ENCODE assay signal across 7 mouse cellular contexts in genomic region chrX:85048141-85049110, GRCm38 (mm10).
DNase-seq lines count a peak whose midpoint lies in the region; ATAC-seq and TF ChIP-seq lines count a peak whose summit lies in the region.

No protein-coding gene starts in this region.

- TF ChIP-seq POLR2A in kidney, adult 2 months (IDR thresholded peaks at IDR 0.05; ENCODE audit: low read depth, low read length) = no peak

- H3K9ac ChIP-seq in embryonic facial prominence, embryonic 12.5 days = peak overlapping the region; percentile 44; the same call in 1 of the 2 replicates
- H3K9ac ChIP-seq in midbrain, embryonic 16.5 days (ENCODE audit: low read depth, low read length) = peak overlapping the region; percentile 66

- peak overlapping the region; percentile 50 for H3K4me3 ChIP-seq in embryonic facial prominence, embryonic 12.5 days
- H3K4me3 ChIP-seq in kidney, adult 2 months (ENCODE audit: insufficient read depth, low read depth, low read length) = peak overlapping the region; percentile 80
- peak overlapping the region; percentile 51 for H3K4me3 ChIP-seq in midbrain, embryonic 16.5 days (ENCODE audit: low read depth, low read length)

- H3K9me3 ChIP-seq in embryonic facial prominence, embryonic 12.5 days = no peaks in the 10 kb centered on the region
- H3K9me3 ChIP-seq in midbrain, embryonic 16.5 days (replicated peaks; ENCODE audit: control insufficient read depth, low read length, poor library complexity, severe bottlenecking) = no peaks in the 10 kb centered on the region

- no peak overlapping the region for H3K27ac ChIP-seq in embryonic facial prominence, embryonic 12.5 days
- peak overlapping the region; percentile 68 for H3K27ac ChIP-seq in kidney, adult 2 months (ENCODE audit: insufficient read depth, low read depth, low read length)
- H3K27ac ChIP-seq in midbrain, embryonic 16.5 days (ENCODE audit: low read length) = peak overlapping the region; percentile 32

- peak overlapping the region; percentile 57 for H3K4me2 ChIP-seq in embryonic facial prominence, embryonic 12.5 days (replicated peaks)
- peak overlapping the region; percentile 69 for H3K4me2 ChIP-seq in midbrain, embryonic 16.5 days (ENCODE audit: low read length)

- no peaks in the 10 kb centered on the region for H3K27me3 ChIP-seq in embryonic facial prominence, embryonic 12.5 days
- H3K27me3 ChIP-seq in kidney, adult 2 months (replicated peaks; ENCODE audit: control insufficient read depth, insufficient read depth, low read length) = no peaks in the 10 kb centered on the region
- no peaks in the 10 kb centered on the region for H3K27me3 ChIP-seq in midbrain, embryonic 16.5 days (ENCODE audit: control insufficient read depth, insufficient read depth, low read depth, low read length)
- no peaks in the 10 kb centered on the region for H3K27me3 ChIP-seq in splenic B cell, adult 2 months (ENCODE audit: control insufficient read depth, insufficient read depth, low read length, poor library complexity, severe bottlenecking)

- TF ChIP-seq CTCF in kidney, adult 2 months (conservative IDR thresholded peaks at IDR 0.05; ENCODE audit: insufficient read depth, insufficient read length, low read depth, low read length) = no peak

- ATAC-seq in embryonic facial prominence, embryonic 12.5 days (ENCODE audit: insufficient number of reproducible peaks, insufficient read depth, low FRiP score, low TSS enrichment) = peak; percentile 85
- ATAC-seq in midbrain, embryonic 16.5 days = peak; percentile 87

- H3K4me1 ChIP-seq in embryonic facial prominence, embryonic 12.5 days = no peaks in the 10 kb centered on the region
- H3K4me1 ChIP-seq in kidney, adult 2 months (ENCODE audit: control insufficient read depth, insufficient read depth, low read length) = peaks cover 3% of the 10 kb centered on the region; the same call in 1 of the 2 replicates
- no peaks in the 10 kb centered on the region for H3K4me1 ChIP-seq in midbrain, embryonic 16.5 days (ENCODE audit: control insufficient read depth, insufficient read depth, low read length)

- H3K36me3 ChIP-seq in embryonic facial prominence, embryonic 12.5 days = no peaks in the 10 kb centered on the region
- no peaks in the 10 kb centered on the region for H3K36me3 ChIP-seq in kidney, adult 2 months (ENCODE audit: control insufficient read depth, insufficient read depth, low read length)
- H3K36me3 ChIP-seq in midbrain, embryonic 16.5 days (ENCODE audit: control insufficient read depth, insufficient read depth, low read length) = no peaks in the 10 kb centered on the region
- H3K36me3 ChIP-seq in splenic B cell, adult 2 months (ENCODE audit: control insufficient read depth, insufficient read depth, low read length, poor library complexity, severe bottlenecking) = no peaks in the 10 kb centered on the region

- peak; percentile 57 for DNase-seq in brain, adult 2 months (ENCODE audit: low read depth, low spot score)
- DNase-seq in heart, adult 9 months (ENCODE audit: low spot score in 2 of 2) = peak; percentile 39 to 44
- peak; percentile 57 for DNase-seq in kidney, adult 2 months
- DNase-seq in liver = peak; percentile 72
- peak; percentile 4 for DNase-seq in splenic B cell, adult 2 months (ENCODE audit: low read depth, low spot score)

- 18% methylated on average over 37 of the region's 47 CpGs for WGBS in embryonic facial prominence, embryonic 12.5 days
- WGBS in kidney, adult 2 months = 2% methylated on average over 39 of the region's 47 CpGs
- 26% methylated on average over 36 of the region's 47 CpGs for WGBS in midbrain, embryonic 16.5 days

Comparison
In these comparisons a context has a peak if more than half of its experiments do, and no peak if none do; other contexts are left out.
1. DNase-seq: peak in every context shown above with its lines; median percentile 72 in liver; 57 in brain, adult 2 months; 57 in kidney, adult 2 months; 42 in heart, adult 9 months; 4 in splenic B cell, adult 2 months.